Mouse (Mus musculus) limb, embryonic 15.5 days (tissue): ENCODE results near the gene Mum1. TPM values are rescaled to one million over a fixed set of nuclear protein-coding genes. Genes with fewer than 3 reads are reported as not detected.

Source experiments
- ATAC-seq: fragments of 200-750 bp; cut with Nextera tagmentation; 2 replicates; pipeline ENCODE4 v1.8.0; 2017; ENCODE audit warnings: low read depth, moderate TSS enrichment; ENCODE audit not compliant: insufficient number of reproducible peaks, low FRiP score, low TSS enrichment
- H3K27ac ChIP-seq: fragments of 300-500 bp; sonication (generic); 2 replicates; pipeline ENCODE4 v1.5.1; 2015; ENCODE audit warnings: moderate library complexity, mild to moderate bottlenecking, inconsistent platforms
- H3K27me3 ChIP-seq: fragments of 300-500 bp; sonication (generic); 2 replicates; pipeline ENCODE4 v1.6.1; 2015; ENCODE audit warnings: inconsistent platforms
- H3K36me3 ChIP-seq: fragments of 300-500 bp; sonication (generic); 2 replicates; pipeline ENCODE4 v1.6.1; 2015; ENCODE audit warnings: inconsistent platforms
- H3K4me1 ChIP-seq: fragments of 300-500 bp; sonication (generic); 2 replicates; pipeline ENCODE4 v1.6.1; 2015; ENCODE audit warnings: inconsistent platforms
- H3K4me2 ChIP-seq: fragments of 300-500 bp; sonication (generic); 2 replicates; pipeline ENCODE4 v1.6.1; 2015; ENCODE audit warnings: mild to moderate bottlenecking, inconsistent platforms
- H3K4me3 ChIP-seq: fragments of 300-500 bp; sonication (generic); 2 replicates; pipeline ENCODE4 v1.5.1; 2015; ENCODE audit warnings: mild to moderate bottlenecking, inconsistent platforms
- H3K9ac ChIP-seq: fragments of 300-500 bp; sonication (generic); 2 replicates; pipeline ENCODE4 v1.6.1; 2015; ENCODE audit warnings: inconsistent platforms
- H3K9me3 ChIP-seq: fragments of 300-500 bp; sonication (generic); 2 replicates; pipeline ENCODE4 v1.6.1; 2016; ENCODE audit warnings: inconsistent platforms
- WGBS: fragments of 180-500 bp; shearing (Covaris S2); methylation state at CpG from one replicate; pipeline ENCODE4 v1.1.7; 2015; 5-methylcytosine and 5-hydroxymethylcytosine counted together
- polyA plus RNA-seq: library from polyadenylated mRNA; unstranded; fragments of >200 nt; fragmentation: Nextera tagmentation; extraction: Ambion mirVana; gene quantifications from 2 replicates; pipeline ENCODE4 v1.2.1, GENCODE M21; 2015

The Mum1 gene
- polyA plus RNA-seq, 1 experiment from 2014 or later = 67.6 TPM

DNA sequence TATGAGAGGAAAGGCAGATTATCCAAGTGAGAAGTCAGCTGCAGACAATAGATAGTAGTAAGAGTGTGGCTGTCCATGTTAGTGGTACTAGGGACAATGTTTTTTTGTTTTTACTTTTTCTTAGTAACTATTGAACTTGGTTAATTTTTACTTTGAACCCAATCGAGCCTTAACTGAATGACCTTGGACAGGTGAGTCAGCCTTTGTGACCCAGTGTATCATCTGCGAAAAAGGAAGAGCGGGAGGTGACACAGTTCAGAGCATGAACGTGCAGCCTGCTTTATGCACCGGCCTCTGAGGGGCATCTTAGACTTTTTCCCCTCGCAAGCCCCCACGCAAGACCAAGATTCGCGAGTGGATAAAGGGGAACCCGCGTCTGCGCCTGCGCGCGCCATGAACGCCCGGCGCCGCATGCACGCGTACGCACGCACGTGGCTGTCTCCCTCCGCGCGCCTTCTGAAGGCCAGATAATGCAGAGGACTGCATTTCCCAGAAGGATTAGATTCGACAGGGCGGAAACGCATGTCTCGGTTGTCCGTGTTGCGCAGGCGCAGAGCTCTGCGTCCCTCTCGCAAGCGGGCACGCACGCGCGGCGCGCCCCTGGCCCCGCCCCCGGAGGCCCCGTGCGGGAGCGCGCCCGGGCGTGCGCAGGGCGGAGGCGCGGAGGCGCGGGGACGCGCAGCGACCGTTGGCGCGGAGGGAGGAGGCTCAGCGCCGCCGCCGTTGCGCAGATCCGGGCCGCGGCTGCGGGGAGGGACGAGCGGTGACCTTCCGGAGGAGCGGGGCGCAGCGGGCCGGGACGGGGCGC lies 38.3 kb downstream of the Mum1 start:
- Histone ChIP-seq H3K4me3 (peak overlapping the region; percentile 97), H3K27ac (peak overlapping the region; percentile 87), H3K27me3 (no peaks in the 10 kb centered on the region), H3K9ac (peak overlapping the region; percentile 92), H3K4me1 (peaks cover 69% of the 10 kb centered on the region), H3K9me3 (no peaks in the 10 kb centered on the region), H3K4me2 (peak overlapping the region; percentile 69), H3K36me3 (peaks cover 8% of the 10 kb centered on the region)
- under 1% methylated on average over 70 of the region's 81 CpGs for WGBS
- ATAC-seq = peak; percentile 45

DNA sequence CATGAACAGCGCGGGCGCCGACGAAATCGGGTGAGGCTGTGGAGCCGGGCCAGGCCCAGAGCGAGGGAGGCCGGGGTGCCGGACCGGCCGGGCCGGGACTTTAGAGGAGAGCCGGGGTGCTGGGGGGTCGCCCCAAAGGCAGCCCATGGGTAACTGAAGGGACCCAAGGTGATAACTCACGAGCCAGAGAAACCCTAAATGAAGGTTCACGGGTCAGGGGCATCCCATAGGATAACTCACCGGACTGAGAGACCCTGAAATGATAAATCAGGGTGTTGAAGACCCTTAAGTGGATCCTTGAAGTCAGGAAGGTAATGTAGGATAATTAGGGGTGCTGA lies 38.9 kb downstream of the Mum1 start:
- Histone ChIP-seq H3K9me3 (no peaks in the 10 kb centered on the region), H3K4me1 (peaks cover 68% of the 10 kb centered on the region), H3K36me3 (peaks cover 8% of the 10 kb centered on the region), H3K27me3 (no peaks in the 10 kb centered on the region), H3K4me3 (peak overlapping the region; percentile 97), H3K4me2 (peak overlapping the region; percentile 63), H3K9ac (peak overlapping the region; percentile 92), H3K27ac (peak overlapping the region; percentile 87)
- WGBS = 2% methylated on average over 17 of the region's 18 CpGs
- ATAC-seq = no peak

DNA sequence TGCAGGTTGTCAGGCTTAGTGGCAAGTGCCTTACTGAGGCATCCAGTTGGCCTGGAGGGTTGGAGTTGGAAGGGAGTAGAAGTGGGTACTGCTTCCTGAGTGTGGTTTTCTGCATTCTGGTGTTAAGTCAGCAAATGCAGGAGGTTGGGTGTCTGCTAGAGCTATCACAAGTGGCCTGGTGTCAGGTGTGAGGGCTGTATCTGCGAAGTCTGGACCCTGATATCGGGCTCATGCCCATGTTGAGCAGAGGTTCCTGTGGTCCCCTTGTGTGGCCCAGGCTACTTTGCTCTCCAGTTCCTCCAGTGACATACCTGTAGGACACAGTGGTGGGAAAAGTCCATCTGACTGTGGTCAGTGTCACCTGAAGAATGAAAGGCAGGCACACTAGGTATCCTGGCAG lies 43.9 kb downstream of the Mum1 start:
- Histone ChIP-seq H3K4me1 (peaks cover 62% of the 10 kb centered on the region), H3K27ac (peak overlapping the region; percentile 7; the same call in 1 of the 2 replicates), H3K9me3 (no peaks in the 10 kb centered on the region), H3K27me3 (no peaks in the 10 kb centered on the region), H3K36me3 (peaks cover 35% of the 10 kb centered on the region), H3K9ac (no peak overlapping the region), H3K4me3 (no peak overlapping the region), H3K4me2 (no peak overlapping the region)
- 90% methylated on average over 2 of the region's 2 CpGs for WGBS
- ATAC-seq = no peak

DNA sequence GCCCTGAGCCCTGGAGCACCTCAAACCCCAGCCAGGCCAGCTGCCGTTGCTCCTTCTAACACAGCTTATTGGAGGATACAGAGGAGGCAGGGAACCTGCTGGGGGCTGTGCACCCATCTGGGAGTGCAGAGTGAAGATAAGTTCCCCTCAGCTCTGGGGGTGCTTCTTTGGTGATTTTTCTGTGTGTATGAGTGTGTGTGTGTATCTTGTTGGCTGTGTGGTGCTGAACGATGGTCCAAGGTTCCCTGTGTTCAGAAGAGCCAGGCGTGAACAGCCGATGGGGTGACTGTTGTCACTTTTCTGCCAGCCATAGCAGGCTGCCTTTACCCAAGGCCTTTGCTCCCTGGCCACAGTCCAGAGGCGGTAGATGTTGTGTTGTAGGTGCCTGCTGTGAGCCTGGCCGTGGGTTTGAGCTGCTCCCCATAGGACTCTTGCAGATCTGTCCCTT lies 44.5 kb downstream of the Mum1 start:
- Histone ChIP-seq H3K36me3 (peaks cover 41% of the 10 kb centered on the region), H3K9ac (no peak overlapping the region), H3K4me2 (no peak overlapping the region), H3K9me3 (no peaks in the 10 kb centered on the region), H3K4me3 (no peak overlapping the region), H3K27me3 (no peaks in the 10 kb centered on the region), H3K4me1 (peaks cover 59% of the 10 kb centered on the region), H3K27ac (peak overlapping the region; percentile 7; the same call in 1 of the 2 replicates)
- no peak for ATAC-seq
- whole genome bisulfite sequencing = 76% methylated on average over 6 of the region's 6 CpGs

DNA sequence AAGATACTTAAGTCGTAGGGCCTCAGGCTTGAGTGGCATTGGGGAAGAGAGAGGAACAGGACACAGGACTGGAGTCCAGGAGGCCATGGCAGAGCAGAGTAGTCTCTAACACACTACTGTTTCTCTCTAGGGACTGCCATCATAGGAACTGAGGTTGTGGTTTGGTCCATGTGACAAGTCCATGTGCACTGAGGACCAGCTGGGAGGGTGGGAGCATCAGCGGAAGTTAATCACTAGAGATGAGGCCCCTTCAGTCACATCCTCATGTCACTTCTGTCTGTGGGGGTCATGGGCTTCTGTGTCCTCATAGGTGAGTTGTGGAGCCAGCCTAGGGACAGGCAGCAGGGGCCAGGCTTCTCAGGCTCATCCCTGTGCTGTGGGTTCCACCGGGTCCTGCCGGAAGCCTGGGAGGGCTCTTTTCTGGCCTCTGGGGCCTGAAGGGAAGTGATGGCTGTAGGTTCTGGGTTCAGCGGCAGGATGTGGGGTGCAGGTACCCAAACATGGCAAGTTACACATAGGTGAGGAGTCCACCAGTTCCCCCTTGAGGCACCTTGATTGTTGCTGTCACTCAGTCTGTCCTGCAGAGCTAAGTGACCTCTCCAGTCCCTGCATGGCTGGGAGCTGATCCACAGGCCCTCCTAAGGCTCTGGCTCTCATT lies 45.1 kb downstream of the Mum1 start:
- Histone ChIP-seq H3K9me3 (no peaks in the 10 kb centered on the region), H3K4me3 (no peak overlapping the region), H3K27ac (no peak overlapping the region), H3K27me3 (no peaks in the 10 kb centered on the region), H3K36me3 (peaks cover 47% of the 10 kb centered on the region), H3K4me1 (peaks cover 53% of the 10 kb centered on the region), H3K9ac (no peak overlapping the region), H3K4me2 (no peak overlapping the region)
- ATAC-seq = no peak
- 79% methylated on average over 5 of the region's 5 CpGs for WGBS

DNA sequence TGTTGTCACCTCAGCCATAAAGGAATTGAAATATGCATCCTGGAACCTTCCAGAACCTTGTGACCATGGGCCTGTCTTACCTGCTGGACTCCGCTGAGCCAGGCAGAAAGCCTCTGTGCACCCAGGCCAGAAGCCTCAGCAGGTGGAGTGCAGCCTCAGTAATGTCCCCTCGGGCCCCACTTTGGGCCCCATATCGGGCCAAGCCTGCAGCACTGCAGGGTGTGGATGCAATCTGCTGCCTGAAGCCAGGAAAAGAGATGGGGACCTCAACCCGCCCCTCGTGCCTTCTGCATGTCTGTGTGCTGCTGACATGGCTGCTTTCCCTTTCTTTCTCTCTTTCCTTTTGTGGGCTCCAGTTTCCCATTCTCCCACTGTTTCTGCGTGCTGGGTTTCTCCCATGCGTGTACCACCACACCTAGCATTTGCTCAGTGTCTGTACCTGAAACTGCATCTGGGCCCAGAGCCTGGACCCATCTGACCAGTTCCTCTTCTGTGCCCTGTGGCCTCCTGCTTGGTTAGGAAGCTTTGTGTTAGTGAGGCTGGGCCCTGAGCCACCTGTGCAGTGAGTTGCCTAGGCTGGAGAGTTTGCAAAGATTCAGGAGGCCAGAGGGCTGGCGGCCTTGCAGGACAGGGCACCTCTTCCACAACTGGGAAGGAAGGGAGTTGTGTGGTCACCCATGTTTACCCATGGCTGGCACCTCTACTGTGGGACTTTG lies 45.8 kb downstream of the Mum1 start:
- no peak overlapping the region for H3K27ac ChIP-seq
- peaks cover 47% of the 10 kb centered on the region for H3K4me1 ChIP-seq
- WGBS = 79% methylated on average over 8 of the region's 8 CpGs
- H3K27me3 ChIP-seq = no peaks in the 10 kb centered on the region
- H3K4me2 ChIP-seq = no peak overlapping the region
- H3K4me3 ChIP-seq = no peak overlapping the region
- H3K9ac ChIP-seq = no peak overlapping the region
- no peaks in the 10 kb centered on the region for H3K9me3 ChIP-seq
- no peak for ATAC-seq
- H3K36me3 ChIP-seq = peaks cover 52% of the 10 kb centered on the region

DNA sequence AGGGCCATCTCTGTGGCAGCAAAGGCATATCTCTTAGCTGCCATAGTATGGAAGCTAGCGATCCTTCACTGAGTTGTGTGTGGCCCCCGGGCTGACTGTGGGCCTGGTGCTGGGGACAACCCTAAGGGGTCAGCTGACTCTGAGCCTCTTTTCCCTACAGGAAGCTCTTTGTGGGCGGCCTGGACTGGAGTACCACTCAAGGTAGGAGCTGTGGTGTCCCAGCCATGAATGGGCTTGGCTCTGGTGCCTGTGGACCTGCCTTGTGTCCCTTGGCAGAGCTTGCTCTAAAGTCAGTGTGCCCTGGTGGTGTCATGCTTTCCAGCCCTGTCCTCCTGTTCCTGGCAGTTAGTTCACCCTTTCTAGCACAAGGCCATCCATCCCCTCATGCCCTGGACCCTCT lies 47.6 kb downstream of the Mum1 start:
- peaks cover 68% of the 10 kb centered on the region for H3K36me3 ChIP-seq
- no peaks in the 10 kb centered on the region for H3K27me3 ChIP-seq
- no peak overlapping the region for H3K27ac ChIP-seq
- peaks cover 30% of the 10 kb centered on the region for H3K4me1 ChIP-seq
- no peak for ATAC-seq
- 92% methylated on average over 3 of the region's 3 CpGs for WGBS
- H3K9ac ChIP-seq = no peak overlapping the region
- no peaks in the 10 kb centered on the region for H3K9me3 ChIP-seq
- H3K4me3 ChIP-seq = no peak overlapping the region
- no peak overlapping the region for H3K4me2 ChIP-seq

DNA sequence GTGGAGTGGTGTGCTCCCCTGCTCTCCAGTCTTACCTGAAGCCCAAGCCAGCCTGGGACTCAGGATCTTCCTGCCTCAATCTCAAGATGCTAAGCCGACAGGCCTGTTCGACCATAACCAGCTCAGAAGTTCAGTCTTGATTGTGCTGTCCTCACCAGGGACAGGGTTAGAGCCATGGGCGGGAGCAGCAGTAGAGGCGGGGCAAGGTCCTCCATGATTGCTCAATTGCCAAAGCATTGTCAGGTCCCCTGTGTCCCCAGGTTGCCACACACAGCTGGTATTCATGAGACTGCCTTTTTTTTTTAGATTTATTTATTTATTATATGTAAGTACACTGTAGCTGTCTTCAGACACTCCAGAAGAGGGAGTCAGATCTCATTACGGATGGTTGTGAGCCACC lies 50.0 kb downstream of the Mum1 start:
- Histone ChIP-seq H3K36me3 (peaks cover 85% of the 10 kb centered on the region), H3K4me3 (no peak overlapping the region), H3K27ac (no peak overlapping the region), H3K27me3 (no peaks in the 10 kb centered on the region), H3K9ac (no peak overlapping the region), H3K4me1 (peaks cover 11% of the 10 kb centered on the region), H3K9me3 (no peaks in the 10 kb centered on the region), H3K4me2 (no peak overlapping the region)
- 91% methylated on average over 5 of the region's 5 CpGs for WGBS
- ATAC-seq = no peak

DNA sequence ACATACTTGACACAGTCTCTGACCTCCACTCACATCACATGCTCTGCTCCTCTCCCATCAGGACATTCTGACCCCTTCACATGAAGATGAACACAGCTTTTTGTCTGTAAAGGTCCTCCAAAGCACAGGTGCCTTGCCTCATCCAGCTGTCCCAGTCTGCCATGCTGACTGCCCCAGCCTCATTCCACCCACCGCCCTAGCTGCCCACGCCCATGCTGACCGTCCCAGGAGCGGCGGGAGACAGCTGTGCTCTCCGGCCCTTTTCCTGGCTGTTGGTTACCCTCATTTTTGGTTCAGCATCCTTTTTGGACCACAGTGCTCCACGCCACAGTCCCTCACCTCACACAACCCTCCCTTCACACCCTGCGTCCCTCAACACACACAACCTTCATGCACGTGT lies 52.2 kb downstream of the Mum1 start:
- Histone ChIP-seq H3K4me3 (no peak overlapping the region), H3K4me2 (no peak overlapping the region), H3K27me3 (no peaks in the 10 kb centered on the region), H3K4me1 (0 out of 2 replicates have a peak, but pooled peaks cover 6% of the 10 kb centered on the region), H3K9me3 (no peaks in the 10 kb centered on the region), H3K27ac (no peak overlapping the region), H3K36me3 (peaks cover 94% of the 10 kb centered on the region), H3K9ac (no peak overlapping the region)
- no peak for ATAC-seq
- WGBS = 91% methylated on average over 9 of the region's 9 CpGs

DNA sequence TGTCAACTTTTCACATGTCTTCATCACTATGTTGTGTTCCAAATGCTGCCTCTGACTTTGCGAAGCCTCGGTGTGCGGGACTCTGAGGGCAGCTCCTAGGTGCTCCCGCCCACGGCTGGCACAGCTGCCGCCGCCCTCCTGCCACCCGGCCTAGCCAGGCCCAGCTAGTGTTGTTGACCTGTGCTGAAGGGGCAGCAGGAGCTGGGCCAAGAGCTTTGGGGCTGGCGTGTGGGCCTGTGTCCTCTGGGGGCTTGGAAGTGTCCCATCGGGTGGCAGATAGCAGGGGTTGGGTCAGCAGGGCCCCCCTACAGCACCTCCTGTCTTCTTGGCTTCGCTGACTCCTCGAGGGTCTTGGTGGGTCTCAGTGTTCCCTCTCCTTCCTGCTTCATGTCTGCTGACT lies 53.0 kb downstream of the Mum1 start:
- H3K9ac ChIP-seq = no peak overlapping the region
- no peak for ATAC-seq
- no peak overlapping the region for H3K4me3 ChIP-seq
- no peak overlapping the region for H3K4me2 ChIP-seq
- WGBS = 91% methylated on average over 12 of the region's 12 CpGs
- peaks cover 94% of the 10 kb centered on the region for H3K36me3 ChIP-seq
- no peaks in the 10 kb centered on the region for H3K9me3 ChIP-seq
- H3K27ac ChIP-seq = no peak overlapping the region
- H3K4me1 ChIP-seq = 0 out of 2 replicates have a peak, but pooled peaks cover 6% of the 10 kb centered on the region
- H3K27me3 ChIP-seq = no peaks in the 10 kb centered on the region

DNA sequence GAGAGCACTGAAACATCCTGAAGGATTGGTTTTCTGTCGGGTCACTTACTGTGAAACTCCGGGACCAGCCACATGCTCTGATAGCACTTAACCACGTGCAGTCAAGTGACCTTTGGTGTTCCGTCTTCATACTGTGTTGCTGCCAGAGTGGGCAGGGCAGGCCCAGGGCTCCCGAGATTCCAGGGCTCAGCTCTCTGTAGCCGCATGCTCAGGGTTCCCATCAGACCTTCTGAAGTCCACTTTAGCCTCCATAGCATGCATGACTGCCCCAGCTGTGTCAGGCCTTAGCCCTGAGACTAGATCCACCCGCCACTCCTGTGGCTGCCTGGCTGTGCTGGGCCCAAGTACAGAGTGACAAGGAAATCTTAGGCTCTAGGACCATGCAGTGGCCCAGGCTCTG lies 55.1 kb downstream of the Mum1 start:
- 72% methylated on average over 7 of the region's 7 CpGs for WGBS
- H3K9ac ChIP-seq = no peak overlapping the region
- H3K4me1 ChIP-seq = 0 out of 2 replicates have a peak, but pooled peaks cover 6% of the 10 kb centered on the region
- no peaks in the 10 kb centered on the region for H3K27me3 ChIP-seq
- no peak overlapping the region for H3K27ac ChIP-seq
- H3K4me2 ChIP-seq = no peak overlapping the region
- H3K9me3 ChIP-seq = no peaks in the 10 kb centered on the region
- no peak for ATAC-seq
- H3K4me3 ChIP-seq = no peak overlapping the region
- peaks cover 94% of the 10 kb centered on the region for H3K36me3 ChIP-seq

DNA sequence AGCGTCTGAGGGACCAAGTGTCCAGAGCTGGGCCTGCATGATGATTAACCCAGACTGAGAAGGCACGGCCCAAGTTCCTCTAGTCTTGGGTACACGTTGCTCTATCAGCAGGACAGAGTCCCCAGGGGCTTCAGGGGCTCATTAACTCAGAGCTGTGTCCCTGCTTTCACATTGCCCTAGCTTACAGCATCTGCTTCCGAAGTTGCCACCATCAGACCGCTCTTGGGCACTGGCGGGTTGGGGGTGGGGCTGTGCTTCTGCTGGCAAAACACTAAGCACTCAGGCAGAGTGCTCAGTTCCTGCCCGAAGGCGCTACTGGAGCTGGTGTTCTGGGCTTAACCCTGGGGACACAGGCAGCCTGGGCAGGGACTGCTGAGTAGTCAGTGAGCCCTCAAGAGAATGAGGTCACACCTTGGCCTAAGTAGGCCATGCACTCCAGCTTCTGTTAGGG lies 55.7 kb downstream of the Mum1 start:
- Histone ChIP-seq H3K9ac (no peak overlapping the region), H3K4me3 (no peak overlapping the region), H3K4me1 (0 out of 2 replicates have a peak, but pooled peaks cover 6% of the 10 kb centered on the region), H3K4me2 (no peak overlapping the region), H3K27ac (no peak overlapping the region), H3K36me3 (peaks cover 96% of the 10 kb centered on the region), H3K27me3 (no peaks in the 10 kb centered on the region), H3K9me3 (no peaks in the 10 kb centered on the region)
- WGBS = 71% methylated on average over 8 of the region's 8 CpGs
- ATAC-seq = no peak
